Mouse (Mus musculus) layer of hippocampus, postnatal 10 days (tissue): ENCODE results near the gene Col25a1. TPM values are rescaled to one million over a fixed set of nuclear protein-coding genes. Genes with fewer than 3 reads are reported as not detected.

Experiments used
- DNase-seq, 2 experiments: peaks; one replicate each; pipeline ENCODE4 v3.0.0; 2021; ENCODE audit warnings: low spot score in 2 of 2
- total RNA-seq, 2 experiments: library from RNA; stranded (reverse); gene quantifications; 2 replicates each; pipeline ENCODE4 v1.2.3; 2021

The Col25a1 gene
- total RNA-seq, 2 experiments from 2014 or later: 41.0 to 41.6 TPM

DNA sequence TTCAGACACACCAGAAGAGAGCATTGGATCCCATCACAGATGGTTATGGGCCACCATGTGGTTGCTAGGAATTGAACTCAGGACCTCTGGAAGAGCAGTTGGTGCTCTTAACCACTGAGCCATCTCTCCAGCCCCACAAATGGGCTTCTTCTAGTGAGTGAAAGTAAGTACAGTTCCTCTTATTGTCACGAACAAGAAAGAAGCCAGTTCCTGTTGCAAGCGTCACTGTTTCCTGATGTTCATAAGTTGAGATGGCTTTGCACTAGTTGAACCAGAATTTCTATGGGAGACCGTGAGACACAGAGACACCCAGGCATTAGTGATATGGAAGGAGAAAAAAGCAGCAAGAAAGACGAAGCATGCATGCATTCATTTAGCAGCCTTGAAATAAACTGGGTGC is 110.6 kb downstream of the Col25a1 start:
- DNase-seq: no peak

DNA sequence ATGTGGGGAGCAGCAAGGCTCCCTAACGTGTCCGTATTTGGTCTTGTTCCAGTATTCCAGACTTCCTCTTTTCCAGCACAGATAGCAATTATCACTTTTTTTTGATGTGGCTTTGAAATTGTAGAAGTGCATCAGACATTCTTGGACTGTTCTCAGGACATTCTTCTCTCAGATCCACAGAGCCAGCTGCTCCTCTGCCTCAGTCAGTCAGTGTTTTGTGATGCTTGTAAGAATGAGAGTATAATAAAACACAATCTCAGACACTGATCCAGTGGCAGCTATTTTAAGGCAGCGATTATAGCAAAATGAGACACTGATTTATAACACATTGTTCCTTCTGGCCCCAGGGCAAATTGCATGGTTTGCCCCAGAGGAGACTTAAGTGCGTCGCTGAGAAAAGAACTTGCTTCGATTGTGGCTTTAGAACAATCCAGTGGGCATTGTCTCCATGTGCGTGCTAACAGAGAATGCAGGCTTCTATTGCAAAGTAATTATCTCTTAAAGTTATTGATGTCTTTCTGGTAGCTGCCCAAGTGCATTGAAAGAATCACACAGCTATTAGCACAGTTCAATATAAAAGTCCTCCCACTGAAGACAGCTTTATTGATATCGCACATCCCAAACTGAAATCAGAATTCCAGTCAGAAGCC is 111.5 kb downstream of the Col25a1 start:
- DNase-seq: no peak

DNA sequence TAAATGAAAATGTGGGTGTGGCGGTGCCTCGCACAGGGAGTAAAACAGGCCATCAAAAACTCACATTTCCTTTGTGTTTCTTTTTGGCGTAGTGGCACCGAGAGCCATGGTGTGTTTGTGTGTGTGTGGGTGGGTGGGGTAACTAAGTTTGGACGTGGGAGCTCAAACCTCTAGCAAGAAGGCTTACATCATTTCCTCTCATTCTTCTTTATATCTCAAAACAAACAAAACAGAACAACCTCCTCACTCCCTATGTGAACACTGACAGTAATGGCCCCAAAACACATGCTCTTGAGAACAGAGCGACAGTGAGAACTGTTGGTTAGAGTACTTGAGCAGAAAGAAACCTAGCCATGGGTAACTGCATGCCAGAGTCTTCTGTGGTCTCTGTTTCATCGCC is 121.1 kb downstream of the Col25a1 start:
- no peak for DNase-seq

DNA sequence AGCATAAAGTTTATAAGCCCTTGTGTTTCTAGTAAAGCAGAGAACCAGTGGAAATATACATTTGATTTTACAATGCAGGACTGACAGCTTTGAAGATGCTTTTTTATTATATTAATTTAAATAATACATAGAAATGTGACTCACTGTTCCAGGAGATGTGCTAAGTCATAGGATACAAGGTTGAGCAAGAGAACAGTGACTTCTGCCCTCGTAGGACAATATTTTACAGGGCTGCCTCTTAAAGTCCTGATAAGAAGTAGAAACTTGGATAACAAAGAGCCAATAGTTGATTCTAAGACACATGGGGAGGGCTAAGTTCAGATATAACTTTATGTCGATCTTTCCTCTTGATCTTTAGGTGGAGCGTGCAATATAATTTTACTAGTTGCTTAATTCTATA is 124.8 kb downstream of the Col25a1 start:
- no peak for DNase-seq

DNA sequence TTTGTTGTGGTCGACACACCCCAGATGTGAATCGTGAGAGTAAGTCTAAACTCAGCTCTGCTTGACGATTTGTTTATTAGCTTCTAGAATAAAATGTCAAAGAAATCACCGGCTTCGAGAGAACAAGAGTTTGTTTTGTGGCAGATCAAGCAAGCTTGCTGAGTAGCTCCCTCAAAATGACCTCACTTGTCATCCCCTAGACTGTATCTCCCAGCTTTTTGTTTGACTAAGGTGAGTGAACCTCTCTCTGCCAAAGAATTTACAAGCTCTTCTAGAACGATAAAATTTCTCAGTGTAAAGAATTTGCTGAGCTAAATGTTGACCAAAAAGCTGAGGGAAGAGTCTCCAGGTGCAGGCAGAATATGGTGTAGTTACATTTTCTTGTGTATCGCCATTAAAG is 125.3 kb downstream of the Col25a1 start:
- no peak for DNase-seq

DNA sequence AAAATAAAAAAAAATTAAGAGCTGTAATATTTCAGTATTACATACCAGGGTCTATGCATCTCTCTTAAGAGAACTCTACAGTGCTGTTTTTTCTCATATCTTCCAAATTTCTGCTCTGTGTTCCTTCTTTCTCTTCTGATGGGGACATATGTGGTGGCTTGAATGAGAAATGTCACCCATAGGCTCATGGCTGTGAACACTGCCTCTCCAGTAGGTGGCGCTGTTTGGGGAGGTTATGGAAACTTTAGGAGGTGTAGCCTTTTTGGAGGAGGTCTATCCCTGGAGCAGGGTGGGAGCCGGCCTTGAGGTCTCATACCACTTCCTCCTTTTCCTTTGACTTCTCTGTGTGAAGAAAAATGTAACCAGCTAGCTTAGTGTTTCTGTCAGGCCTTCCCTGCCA is 128.4 kb downstream of the Col25a1 start:
- DNase-seq: no peak

DNA sequence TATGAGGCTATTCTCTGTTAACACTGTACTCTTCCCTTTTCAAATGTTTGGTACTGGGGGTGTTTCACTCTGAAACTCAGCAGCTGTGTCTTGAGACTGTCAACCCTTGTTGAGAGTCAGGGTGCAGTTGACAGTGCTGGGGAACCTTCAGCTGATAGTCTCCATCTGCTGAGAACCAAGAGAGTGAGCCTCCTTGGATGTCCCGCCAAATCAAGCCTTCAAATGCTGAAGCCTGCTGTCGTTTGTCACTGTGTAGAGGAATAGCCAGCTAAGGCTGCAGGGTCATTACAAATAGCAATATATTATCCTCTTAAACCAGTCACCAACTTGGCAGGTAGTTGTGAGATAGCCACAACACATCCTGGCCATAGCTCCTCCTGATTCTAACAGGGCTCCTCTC is 129.0 kb downstream of the Col25a1 start:
- DNase-seq: no peak

DNA sequence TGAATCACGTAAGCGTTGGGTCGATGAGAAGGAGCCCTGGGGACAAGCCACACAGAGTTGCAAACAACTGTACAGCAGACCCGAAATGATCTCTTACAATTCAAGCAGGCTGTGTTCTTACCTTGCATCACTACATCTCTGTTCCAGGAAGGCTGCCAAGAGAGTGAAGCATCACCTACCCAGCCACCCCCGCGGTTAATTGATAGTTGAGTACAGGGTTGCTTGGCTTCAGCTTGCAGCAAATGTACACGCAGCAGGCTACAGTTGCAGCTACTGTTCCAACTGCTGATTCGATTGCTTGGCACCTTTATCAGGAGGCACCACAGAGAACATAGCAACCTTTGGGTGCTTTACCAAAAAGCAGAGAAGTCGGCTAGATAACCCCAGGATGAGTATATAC is 133.8 kb downstream of the Col25a1 start:
- no peak for DNase-seq

DNA sequence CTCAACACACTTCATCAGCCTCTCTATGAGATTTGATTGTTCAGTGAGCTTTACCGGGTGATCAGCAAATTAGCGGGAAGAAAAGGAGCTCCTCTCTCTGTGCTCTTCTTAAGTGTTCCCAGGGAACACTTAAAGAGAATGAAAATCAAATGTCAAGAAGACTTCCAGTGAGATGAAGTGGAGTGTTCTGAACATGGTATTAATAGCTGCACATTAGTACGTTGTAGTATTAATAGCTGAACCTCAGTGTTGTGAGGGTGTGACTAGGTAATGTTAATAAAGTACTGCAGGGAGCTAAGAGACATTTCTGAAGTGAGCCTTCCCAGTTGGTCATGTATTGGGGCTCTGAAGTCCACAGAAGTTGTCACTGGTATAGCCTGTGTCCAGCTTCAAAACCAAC is 139.2 kb downstream of the Col25a1 start:
- no peak for DNase-seq

DNA sequence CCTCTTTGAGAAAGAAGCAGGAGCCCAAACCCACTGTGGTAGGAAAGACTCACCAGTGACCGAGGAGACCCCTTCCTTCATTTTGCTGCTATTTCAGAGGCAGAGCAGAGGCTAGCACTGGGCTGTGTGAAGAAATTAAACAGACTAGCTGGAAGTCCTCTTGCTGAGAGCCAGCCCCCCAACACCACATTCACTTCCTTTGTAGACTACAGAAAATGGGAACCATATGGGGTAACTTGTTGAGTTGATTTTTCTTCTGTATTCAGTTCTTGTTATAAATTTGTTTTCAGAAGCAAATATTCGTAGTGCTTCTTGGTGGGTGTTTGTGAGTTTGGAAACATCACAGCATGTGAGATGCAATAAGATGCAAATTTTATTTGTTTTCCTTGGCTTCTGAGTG is 142.6 kb downstream of the Col25a1 start:
- DNase-seq: no peak

DNA sequence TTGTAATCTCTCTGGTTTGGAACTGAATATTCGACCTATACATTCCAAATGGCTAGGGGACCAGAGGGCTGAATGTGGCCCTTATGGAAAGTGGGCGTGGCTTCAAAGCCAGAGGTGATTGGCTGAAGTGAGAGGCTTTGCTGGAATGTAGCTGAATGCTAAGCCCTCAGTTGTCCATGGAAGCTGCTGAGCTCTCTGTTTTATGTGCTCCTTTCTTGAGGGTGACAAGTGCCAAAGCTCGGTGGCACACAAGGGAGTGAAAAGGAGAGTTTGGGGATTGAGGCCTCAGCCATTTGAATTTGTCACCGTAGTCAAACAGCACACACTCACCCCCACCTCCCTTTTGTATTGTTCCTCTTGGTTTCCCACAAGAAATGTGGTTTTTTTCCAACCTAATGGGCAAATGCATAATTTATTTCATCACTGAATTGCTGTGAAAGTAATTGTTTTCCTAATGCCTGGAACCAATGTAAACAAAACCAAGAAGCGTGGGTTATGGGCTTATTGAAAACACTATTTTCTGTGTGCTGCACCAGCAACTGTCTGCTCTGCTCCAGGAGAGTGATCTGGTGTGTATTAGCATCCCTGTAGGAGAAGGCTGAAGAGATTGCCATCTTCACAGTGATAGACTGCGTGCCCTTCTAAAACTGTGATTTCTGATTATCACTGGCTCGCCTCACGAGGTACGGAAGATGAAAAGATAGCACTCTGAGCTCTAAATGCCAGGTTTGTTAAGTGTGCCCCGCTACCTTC is 147.2 kb downstream of the Col25a1 start:
- no peak for DNase-seq

DNA sequence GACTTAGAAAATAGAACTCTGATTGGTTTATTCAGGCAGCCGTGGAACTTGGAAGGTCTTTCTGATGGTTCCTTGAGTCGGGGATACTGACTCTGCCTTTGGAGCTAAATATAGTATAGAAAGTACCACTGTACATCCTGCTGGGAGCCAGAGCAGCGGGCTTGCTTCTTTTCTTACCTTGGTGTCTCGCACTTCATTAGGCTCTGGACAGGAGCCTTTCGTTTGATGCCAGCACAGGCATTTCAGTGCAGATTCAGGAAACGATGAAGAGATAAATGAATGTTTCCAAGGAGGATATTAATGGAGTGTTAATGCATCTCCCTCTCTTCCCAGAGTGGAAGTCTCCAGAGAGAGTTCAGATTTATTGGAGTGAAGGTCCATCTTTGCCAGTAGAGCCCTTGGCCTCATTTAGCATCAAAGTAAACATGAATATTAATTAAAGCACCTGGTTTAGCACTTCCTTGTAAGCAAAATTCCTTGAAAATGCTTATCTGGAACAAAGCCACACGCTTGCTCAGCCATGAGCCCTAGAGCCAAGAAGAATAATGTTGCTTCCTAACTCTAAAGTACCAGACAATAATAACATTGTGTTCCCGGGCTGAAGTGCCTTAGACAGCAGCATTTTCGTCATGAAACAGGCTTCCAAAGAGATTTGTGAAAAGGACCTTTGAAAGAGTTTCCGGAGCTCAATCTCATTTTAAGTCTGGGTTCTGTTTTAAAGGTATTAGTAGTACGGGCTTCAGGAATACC is 151.9 kb downstream of the Col25a1 start:
- no peak for DNase-seq

DNA sequence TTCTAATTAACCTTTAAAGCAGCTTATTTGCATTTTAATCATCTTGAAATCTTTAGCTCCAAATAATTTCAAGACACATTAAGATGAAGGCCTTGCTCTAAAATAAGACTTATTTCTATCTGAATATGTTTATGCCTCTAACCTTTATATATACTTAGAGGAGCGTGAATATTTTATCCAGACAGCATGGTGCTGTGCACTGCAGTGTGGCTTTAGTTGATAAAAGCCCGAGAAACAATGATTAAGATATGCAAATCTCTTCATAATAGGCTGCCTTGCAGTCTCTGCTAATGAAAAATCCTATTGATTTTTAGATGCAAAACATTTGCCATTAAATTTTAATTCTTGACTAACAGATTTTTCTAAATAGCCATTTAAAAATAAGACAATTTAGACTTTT is 156.8 kb downstream of the Col25a1 start:
- DNase-seq: no peak

DNA sequence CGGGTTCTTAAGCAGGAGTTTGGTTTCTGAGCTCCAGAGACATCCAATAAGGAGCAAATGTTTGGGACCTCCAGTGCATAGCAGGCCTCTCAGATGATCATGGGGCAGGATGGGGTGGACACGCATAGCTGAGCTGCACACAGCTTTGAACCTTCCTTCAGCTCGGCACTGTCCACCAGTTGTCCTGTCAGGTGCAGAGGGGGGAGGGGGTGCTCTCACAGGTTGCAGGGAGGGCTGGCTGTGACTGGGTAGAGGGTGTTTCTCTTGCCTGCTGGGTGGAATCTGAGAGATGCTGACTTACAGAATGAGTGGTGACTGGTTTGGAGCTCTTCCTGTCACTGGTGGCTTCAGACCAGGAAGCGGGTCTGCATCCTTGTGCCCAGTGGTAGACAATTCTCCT is 157.5 kb downstream of the Col25a1 start:
- DNase-seq: no peak

DNA sequence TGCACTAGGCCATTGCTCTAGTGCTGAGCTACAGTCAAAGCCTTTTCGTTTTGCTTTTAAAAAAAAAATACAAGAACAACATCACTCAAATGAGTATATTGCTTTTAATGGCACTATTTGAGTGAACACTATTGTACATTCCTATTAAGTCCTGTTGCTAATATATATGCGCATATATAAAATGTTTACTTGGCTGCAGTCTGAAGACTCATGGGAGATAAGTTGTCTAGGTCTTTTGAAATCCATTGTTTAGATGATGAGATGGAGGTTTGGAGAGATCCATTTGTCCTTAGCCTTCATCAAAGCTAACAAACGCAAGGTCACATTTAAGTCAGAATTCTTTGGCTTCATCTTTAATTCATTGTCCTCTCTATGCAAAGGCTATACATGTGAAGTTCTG is 157.9 kb downstream of the Col25a1 start:
- no peak for DNase-seq

DNA sequence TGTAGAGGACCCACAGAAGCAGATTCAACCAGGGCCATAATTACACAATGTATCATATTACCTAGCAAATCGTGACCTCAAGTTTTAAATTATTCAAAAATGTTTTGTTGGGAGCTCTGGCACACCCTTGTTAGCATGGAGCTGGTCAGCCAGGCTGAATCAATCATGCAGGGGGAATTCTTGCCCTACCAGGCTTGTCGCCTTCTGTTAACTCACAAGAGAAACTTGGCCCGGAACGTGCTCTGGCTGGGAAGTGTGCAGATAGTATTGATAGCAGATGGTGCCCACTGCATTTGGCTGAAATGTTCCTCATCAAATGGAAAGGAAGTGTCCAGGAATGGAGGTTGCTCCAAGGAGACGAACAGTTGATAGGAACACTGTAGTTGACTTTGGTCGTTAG is 158.9 kb downstream of the Col25a1 start:
- DNase-seq: peak; percentile 34 to 38

DNA sequence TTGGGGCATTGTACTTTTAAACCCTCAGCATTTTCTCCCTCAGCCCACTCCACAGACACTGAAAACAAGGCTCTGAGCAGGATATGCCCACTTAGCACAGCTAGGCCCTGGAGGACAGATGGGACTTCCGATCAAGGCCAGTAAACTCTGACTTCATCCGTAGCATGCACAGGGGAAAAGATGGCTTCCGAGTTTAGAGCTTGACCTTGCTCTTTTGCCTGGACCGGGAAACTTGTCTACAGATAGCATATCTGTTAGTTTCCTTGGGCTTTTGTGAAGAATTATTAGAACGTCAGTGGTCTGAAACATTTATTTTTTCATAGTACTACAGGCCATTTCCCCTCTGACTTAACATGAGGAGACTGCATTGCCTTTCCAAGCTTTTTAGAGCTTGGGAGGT is 159.4 kb downstream of the Col25a1 start:
- DNase-seq: no peak

DNA sequence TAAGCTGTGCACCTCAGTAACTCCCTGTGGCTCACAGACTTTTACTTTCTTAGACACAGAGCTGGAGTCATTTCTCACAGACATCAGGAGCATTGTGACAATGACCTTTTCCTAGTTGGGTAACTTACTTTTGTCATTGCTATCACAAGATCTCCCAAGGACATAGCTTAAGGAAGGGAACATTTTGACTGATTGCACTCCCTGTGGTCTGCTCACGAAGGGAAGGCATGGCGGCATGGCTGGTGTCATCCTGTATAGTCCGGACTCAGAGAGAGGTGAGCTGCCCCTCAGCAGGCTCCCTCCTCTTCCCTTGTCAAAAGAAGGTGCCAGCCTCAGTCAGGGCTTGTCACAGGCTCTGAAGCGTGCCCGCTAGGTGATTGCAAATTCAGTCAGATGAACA is 160.6 kb downstream of the Col25a1 start:
- no peak for DNase-seq

DNA sequence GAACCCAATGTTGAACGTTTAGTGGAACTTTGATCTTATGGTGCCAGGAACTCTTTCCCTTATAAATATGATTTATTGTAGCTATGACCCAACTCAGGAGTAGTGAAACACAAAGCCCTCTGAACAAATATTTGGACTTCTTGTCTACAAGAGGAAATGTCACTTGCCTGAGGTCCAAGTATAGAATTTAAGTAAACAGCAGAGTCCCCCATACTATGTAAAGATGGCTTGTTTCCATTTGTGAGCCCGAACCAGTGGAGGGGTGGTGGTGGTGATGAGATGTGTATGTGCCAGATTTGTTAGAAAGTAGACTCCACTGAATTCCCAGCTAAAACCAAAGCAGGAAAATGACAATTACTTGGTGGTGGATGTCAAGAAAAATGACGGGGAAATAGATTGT is 169.2 kb downstream of the Col25a1 start:
- DNase-seq: no peak

DNA sequence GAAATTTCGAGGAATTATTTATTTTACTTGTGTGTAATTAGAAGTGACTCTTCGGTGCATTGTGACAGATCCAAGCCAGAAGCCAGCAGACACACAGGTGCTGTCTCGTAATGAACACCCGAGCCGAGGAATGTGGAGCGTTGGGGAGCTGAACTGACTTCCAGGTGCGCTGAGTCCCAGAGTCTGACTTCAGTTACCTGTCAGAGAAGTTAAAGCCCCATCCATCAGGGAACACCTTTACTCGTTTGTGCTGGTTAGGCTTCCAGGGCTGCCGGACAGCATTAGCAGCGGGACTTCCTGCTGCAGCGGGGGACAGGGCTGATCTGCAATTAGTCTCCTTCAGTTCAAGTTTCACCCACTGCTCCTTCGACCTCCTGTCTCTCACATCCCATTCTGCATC is 172.3 kb downstream of the Col25a1 start:
- no peak for DNase-seq

DNA sequence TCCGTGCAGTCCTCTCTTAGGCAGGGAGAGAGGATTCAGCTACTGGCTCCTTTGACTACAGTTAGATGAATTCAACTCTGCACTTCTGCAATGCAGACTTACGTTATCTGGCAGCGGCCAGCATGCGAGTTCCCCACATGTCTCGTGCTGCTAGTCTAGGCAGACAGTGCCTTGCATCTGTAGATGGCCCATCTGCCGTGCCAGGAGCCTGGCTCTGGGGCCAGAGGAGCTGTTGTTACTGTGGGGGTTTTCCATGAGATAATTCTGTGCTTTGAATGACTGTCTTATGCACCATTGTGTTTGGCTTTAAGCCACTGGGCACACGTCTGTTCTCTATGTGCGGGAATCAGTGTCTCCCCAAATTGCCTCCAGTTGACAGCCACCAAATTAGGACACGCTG is 173.5 kb downstream of the Col25a1 start:
- no peak for DNase-seq

DNA sequence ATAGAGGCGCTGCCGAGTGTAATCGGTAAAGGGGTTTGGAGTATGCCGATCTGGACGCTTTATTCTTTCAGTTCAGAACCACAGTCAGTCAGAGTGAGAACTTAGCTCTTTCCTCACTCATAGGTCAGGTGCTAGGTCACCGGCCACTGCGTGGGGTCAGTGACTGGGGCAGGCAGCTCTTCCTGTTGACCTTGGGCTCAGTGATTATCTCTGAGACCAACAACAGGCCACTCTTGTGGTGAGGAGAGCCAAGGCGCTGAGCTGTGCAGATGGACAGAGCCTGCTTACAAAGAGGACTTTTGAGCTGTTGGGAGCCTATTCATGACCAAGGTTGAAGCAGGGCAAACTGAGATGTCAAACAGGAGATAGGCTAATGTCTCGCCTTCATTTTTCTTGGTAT is 174.4 kb downstream of the Col25a1 start:
- no peak for DNase-seq

DNA sequence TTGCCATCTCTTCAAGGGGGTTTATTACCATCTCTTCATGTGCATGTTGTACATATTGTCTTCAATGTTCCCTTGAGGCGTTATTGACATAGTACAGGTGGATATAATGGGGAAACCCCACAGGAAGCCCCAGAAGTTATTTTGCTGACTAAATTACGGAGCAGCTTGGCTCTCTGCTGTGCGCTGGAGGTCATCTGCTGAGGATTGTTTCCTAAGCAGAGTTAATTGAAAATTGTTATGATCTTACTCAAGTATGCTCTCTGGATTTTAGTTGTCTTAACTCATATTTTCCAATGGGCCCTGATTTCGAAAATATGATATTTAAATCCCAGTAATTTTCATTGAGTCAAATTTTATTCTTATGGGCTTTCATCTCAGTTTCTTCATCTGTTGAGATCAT is 178.0 kb downstream of the Col25a1 start:
- no peak for DNase-seq
